Mouse (Mus musculus): ENCODE results near the gene Ing2.

GRCm38 (mm10) chr8:47676224-47676623 lies 868 bp upstream of the Ing2 start:
- no peak for TF ChIP-seq POLR2A (IDR thresholded peaks at IDR 0.05; ENCODE audit: extremely low read depth, insufficient read depth, low read length)
- no peak for TF ChIP-seq CTCF (IDR thresholded peaks at IDR 0.05; ENCODE audit: extremely low read depth, insufficient read depth, low read length)

All from cortical plate, adult 2 months (tissue).